Mouse (Mus musculus) lung, adult 2 months (tissue): ENCODE measurements around the gene Chmp4b. TPM values are rescaled to one million over a fixed set of nuclear protein-coding genes. Genes with fewer than 3 reads are reported as not detected.

ENCODE experiments used
- DNase-seq: peaks from one replicate; pipeline ENCODE4 v3.0.0; 2022
- H3K4me1 ChIP-seq: fragments of 200-500 bp; 2 replicates; pipeline ENCODE4 v1.6.1; 2011; ENCODE audit warnings: low read length; ENCODE audit not compliant: control insufficient read depth, insufficient read depth
- H3K4me3 ChIP-seq: fragments of 200-500 bp; replicated peaks from 2 replicates; pipeline ENCODE3; 2011; ENCODE audit warnings: low read depth, mild to moderate bottlenecking, control low read depth, low read length; ENCODE audit errors: extremely low read depth
- CTCF ChIP-seq: fragments of 200-500 bp; IDR thresholded peaks from 2 replicates; pipeline ENCODE4 v1.5.1; 2011; ENCODE audit warnings: mild to moderate bottlenecking, low read length, control low read depth; ENCODE audit not compliant: insufficient read depth
- POLR2A ChIP-seq: fragments of 200-500 bp; IDR thresholded peaks from 2 replicates; pipeline ENCODE4 v1.6.1; 2011; ENCODE audit warnings: low read depth, mild to moderate bottlenecking, control low read depth, low read length, borderline replicate concordance; ENCODE audit errors: extremely low read depth
- WGBS: fragments of 180-500 bp; shearing (Covaris S2); methylation state at CpG from one replicate; pipeline ENCODE4 v1.1.7; 2018; 5-methylcytosine and 5-hydroxymethylcytosine counted together
- polyA plus RNA-seq: library from polyadenylated mRNA; depleted of rRNA; stranded (reverse); fragments of >200 nt; gene quantifications from 2 replicates; pipeline ENCODE4 v1.2.3, GENCODE M21; 2012; rRNA removed

Gene Chmp4b
- polyA plus RNA-seq, 1 experiment: 103 TPM

DNA sequence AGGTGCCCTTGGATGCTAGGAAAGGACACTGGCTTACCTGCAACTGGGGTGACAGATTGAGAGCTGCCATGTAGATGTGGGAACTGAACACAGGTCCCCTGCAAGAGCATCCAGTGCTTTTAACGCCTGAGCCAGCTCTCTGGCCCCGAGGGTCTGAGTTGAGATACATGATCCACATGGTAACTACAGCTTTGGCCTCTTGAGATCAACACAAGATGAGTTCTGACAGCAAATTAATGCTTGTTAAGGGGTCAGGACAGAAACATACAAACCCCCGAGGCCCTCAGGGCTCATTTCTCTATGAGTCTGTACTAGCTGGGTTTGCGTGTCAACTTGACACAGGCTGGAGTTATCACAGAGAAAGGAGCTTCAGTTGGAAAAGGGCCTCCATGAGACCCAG is 92.4 kb downstream of the Chmp4b start:
- 72% methylated on average over 4 of the region's 4 CpGs for WGBS
- Histone ChIP-seq H3K4me1 (no peaks in the 10 kb centered on the region), H3K4me3 (no peak overlapping the region)
- no peak for TF ChIP-seq POLR2A
- no peak for TF ChIP-seq CTCF
- DNase-seq: no peak

Other genes with a start within 250 kb of the Chmp4b start
- gene Snta1, start 243.6 kb upstream of the Chmp4b start, polyA plus RNA-seq: 22.5 and 24.1 TPM in 2 replicates
- gene Cbfa2t2, start 215.2 kb upstream of the Chmp4b start, polyA plus RNA-seq: 8.8 and 12.7 TPM in 2 replicates
- gene 1700003F12Rik, start 104.6 kb upstream of the Chmp4b start, polyA plus RNA-seq: 0.98 TPM in 1 of 2 replicates, not detected in the other
- gene Actl10, start 99.9 kb upstream of the Chmp4b start, polyA plus RNA-seq: 0.07 TPM in 2 replicates
- 1.2 and 1.8 TPM in 2 replicates for gene Necab3, start 92.8 kb upstream of the Chmp4b start, polyA plus RNA-seq
- gene E2f1, start 81.8 kb upstream of the Chmp4b start, polyA plus RNA-seq: 9.8 and 12.6 TPM in 2 replicates
- 40.8 and 41.3 TPM in 2 replicates for gene Pxmp4, start 48.0 kb upstream of the Chmp4b start, polyA plus RNA-seq
- gene Zfp341, start 38.4 kb upstream of the Chmp4b start, polyA plus RNA-seq: 5.8 and 6.8 TPM in 2 replicates
- 0.53 and 1.4 TPM in 2 replicates for gene 4930519P11Rik, start 38.3 kb upstream of the Chmp4b start, polyA plus RNA-seq
- gene Gm14214, start 118.3 kb downstream of the Chmp4b start, polyA plus RNA-seq: not detected in 2 replicates
- gene Raly, start 139.4 kb downstream of the Chmp4b start, polyA plus RNA-seq: 188 and 211 TPM in 2 replicates
- not detected in 2 replicates for gene a, start 139.7 kb downstream of the Chmp4b start, polyA plus RNA-seq
- gene Eif2s2, start 241.2 kb downstream of the Chmp4b start, polyA plus RNA-seq: 4.8 and 9.0 TPM in 2 replicates